Mouse (Mus musculus): ENCODE measurements at regions not wholly inside any gene's neighbourhood (a gene's known extent, or its start where the extent isn't known, plus 50 kb on each side); places are given as distances from the start of the nearest gene placed in this dataset.

GRCm38 (mm10) chr4:29329145-29329544 lies 516.2 kb downstream of the Epha7 start:
- TF ChIP-seq CTCF (IDR thresholded peaks at IDR 0.05; ENCODE audit: borderline replicate concordance, extremely low read depth, insufficient read depth, insufficient read length) (no peak), POLR2A (IDR thresholded peaks at IDR 0.05; ENCODE audit: borderline replicate concordance, extremely low read depth, insufficient read depth, insufficient read length, poor library complexity, severe bottlenecking) (no peak)
